Mouse (Mus musculus) bone marrow, adult 2 months (tissue): ENCODE data around the gene Pik3r3.

Experiments used
- CTCF ChIP-seq: fragments of 200-500 bp; IDR thresholded peaks from 2 replicates; pipeline ENCODE4 v1.5.1; 2011; ENCODE audit warnings: low read length, control low read depth; ENCODE audit not compliant: control insufficient read depth, insufficient read depth
- POLR2A ChIP-seq: fragments of 200-500 bp; IDR thresholded peaks from 2 replicates; pipeline ENCODE4 v1.6.1; 2011; ENCODE audit warnings: low read depth, mild to moderate bottlenecking, control low read depth, low read length, borderline replicate concordance; ENCODE audit not compliant: control insufficient read depth

DNA sequence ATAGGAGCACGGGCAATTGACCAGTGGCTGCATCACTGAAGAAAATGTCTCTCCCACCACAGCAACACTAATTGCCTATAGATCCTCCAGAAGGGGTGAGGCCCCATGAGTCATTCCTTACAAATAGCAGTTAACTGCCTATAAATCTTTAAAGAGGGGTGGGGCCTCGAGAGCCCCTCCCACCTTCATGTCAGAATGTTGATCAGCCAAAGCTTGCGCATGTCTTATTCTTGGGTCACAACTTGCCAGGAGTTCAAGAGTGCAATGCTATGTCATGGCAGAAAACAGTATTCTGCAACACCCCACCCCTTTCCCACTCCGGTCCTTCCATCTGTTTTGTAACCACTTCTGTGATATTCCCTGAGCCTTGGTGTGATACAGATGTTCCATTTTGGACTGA lies 14.9 kb upstream of the Pik3r3 start:
- TF ChIP-seq CTCF, result no peak
- TF ChIP-seq POLR2A, result no peak
